Mouse (Mus musculus): ENCODE results near the gene Gm8653.
"Not testable (repeated sequence)": the region's sequence is repeated elsewhere in the genome, so short reads cannot be mapped to it uniquely, and the experiment has no call there.

Gene Gm8653

GRCm38 (mm10) chr7:22201164-22201563 lies at the start of gene Gm8653:
Gm8653 (minus strand) TSS chr7:22201264.
- DNase-seq (ENCODE audit: low read depth, low spot score); H3K27me3 ChIP-seq (ENCODE audit: control insufficient read depth, insufficient read depth, low read length, poor library complexity, severe bottlenecking); H3K36me3 ChIP-seq (ENCODE audit: control insufficient read depth, insufficient read depth, low read length, poor library complexity, severe bottlenecking): not testable (repeated sequence)

GRCm38 (mm10) chr7:22229384-22229783 lies 28.3 kb upstream of the Gm8653 start, which contains the start of gene Gm8453:
Gm8453 (minus strand) TSS chr7:22229484.
- H3K27me3 ChIP-seq (ENCODE audit: control insufficient read depth, insufficient read depth, low read length, poor library complexity, severe bottlenecking); DNase-seq (ENCODE audit: low read depth, low spot score); H3K36me3 ChIP-seq (ENCODE audit: control insufficient read depth, insufficient read depth, low read length, poor library complexity, severe bottlenecking): not testable (repeated sequence)

GRCm38 (mm10) chr7:22189077-22189476 lies 12.0 kb downstream of the Gm8653 start, which contains the start of gene Vmn1r143:
Vmn1r143 (plus strand) TSS chr7:22189377.
- DNase-seq (ENCODE audit: low read depth, low spot score); H3K27me3 ChIP-seq (ENCODE audit: control insufficient read depth, insufficient read depth, low read length, poor library complexity, severe bottlenecking); H3K36me3 ChIP-seq (ENCODE audit: control insufficient read depth, insufficient read depth, low read length, poor library complexity, severe bottlenecking): not testable (repeated sequence)

GRCm38 (mm10) chr7:22163935-22164334 lies 37.1 kb downstream of the Gm8653 start, which contains the start of gene Vmn1r142:
Vmn1r142 (minus strand) TSS chr7:22164035.
- not testable (repeated sequence) for H3K36me3 ChIP-seq (ENCODE audit: control insufficient read depth, insufficient read depth, low read length, poor library complexity, severe bottlenecking); H3K27me3 ChIP-seq (ENCODE audit: control insufficient read depth, insufficient read depth, low read length, poor library complexity, severe bottlenecking); DNase-seq (ENCODE audit: low read depth, low spot score)
